Mouse (Mus musculus): ENCODE measurements around the gene Sema3g.

Gene Sema3g

GRCm38 (mm10) chr14:31233070-31233995 is 15.7 kb downstream of the Sema3g start:
- no peak for DNase-seq

GRCm38 (mm10) chr14:31233996-31234591 is 16.4 kb downstream of the Sema3g start:
- peak; percentile 80 for DNase-seq

- no peak for DNase-seq
Measured at GRCm38 (mm10) chr14:31237101-31237882, 19.6 kb downstream of the Sema3g start.

GRCm38 (mm10) chr14:31240528-31240927 is 22.9 kb downstream of the Sema3g start:
- no peak for DNase-seq

GRCm38 (mm10) chr14:31244777-31245176 is 27.1 kb downstream of the Sema3g start:
- DNase-seq, result no peak

- DNase-seq, result no peak
Measured at GRCm38 (mm10) chr14:31245946-31246345, 28.3 kb downstream of the Sema3g start.

GRCm38 (mm10) chr14:31248396-31248795 is 30.7 kb downstream of the Sema3g start:
- no peak for DNase-seq

GRCm38 (mm10) chr14:31250222-31251083 is 32.8 kb downstream of the Sema3g start:
- no peak for DNase-seq

- DNase-seq, result peak; percentile 96
Measured at GRCm38 (mm10) chr14:31251084-31251604, 33.5 kb downstream of the Sema3g start, which contains the start of the genes Phf7 and Bap1. Gene Phf7 (minus strand): TSS chr14:31251317. Gene Bap1 (plus strand): TSS chr14:31251450.

GRCm38 (mm10) chr14:31251626-31252025 is 34.0 kb downstream of the Sema3g start:
- DNase-seq, result no peak

- no peak for DNase-seq
Measured at GRCm38 (mm10) chr14:31252091-31252490, 34.4 kb downstream of the Sema3g start.

- no peak for DNase-seq
Measured at GRCm38 (mm10) chr14:31258476-31259050, 40.9 kb downstream of the Sema3g start.

- DNase-seq, result no peak
Measured at GRCm38 (mm10) chr14:31260374-31260773, 42.7 kb downstream of the Sema3g start.

GRCm38 (mm10) chr14:31260932-31261331 is 43.3 kb downstream of the Sema3g start:
- no peak for DNase-seq

GRCm38 (mm10) chr14:31267649-31268048 is 50.0 kb downstream of the Sema3g start:
- peak; percentile 44 for DNase-seq

- peak; percentile 78 for DNase-seq
Measured at GRCm38 (mm10) chr14:31268301-31269001, 50.8 kb downstream of the Sema3g start.

GRCm38 (mm10) chr14:31269456-31270100 is 51.9 kb downstream of the Sema3g start:
- DNase-seq, result peak; percentile 40

GRCm38 (mm10) chr14:31271121-31271520 is 53.5 kb downstream of the Sema3g start:
- DNase-seq, result no peak

GRCm38 (mm10) chr14:31272164-31272563 is 54.5 kb downstream of the Sema3g start:
- DNase-seq, result peak; percentile 76

All from right cerebral cortex, adult 18-20 months (tissue).